Mouse (Mus musculus) c-Kit-positive CD71-positive TER-119-negative erythroid progenitor cells, embryonic 14.5 days (primary cell): Measurements from ENCODE around the gene Hist1h4h.

ENCODE experiments used
- DNase-seq: peaks from one replicate; pipeline ENCODE4 v3.0.0-alpha.2; 2013; ENCODE audit warnings: low read depth

Gene Hist1h4h

DNA sequence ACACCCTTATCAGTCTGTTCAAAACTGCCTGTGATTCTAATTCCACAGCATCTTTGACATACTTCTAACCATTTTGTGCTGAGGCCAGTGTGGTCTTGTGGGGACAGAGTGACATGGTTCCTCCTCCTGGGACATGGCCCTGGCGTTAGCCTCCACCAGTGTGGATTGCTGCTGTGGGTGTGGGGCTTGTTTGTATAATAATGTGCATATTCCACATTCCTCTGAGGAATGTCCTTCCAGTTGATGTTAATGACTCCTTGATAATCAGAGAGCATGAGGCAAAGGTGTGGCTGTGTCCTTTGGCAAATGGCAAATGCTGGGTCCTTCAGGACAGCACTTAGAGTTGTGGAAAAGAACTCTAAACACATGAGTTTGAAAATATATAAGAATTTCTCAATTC, 17.3 kb upstream of the Hist1h4h start:
- no peak for DNase-seq

DNA sequence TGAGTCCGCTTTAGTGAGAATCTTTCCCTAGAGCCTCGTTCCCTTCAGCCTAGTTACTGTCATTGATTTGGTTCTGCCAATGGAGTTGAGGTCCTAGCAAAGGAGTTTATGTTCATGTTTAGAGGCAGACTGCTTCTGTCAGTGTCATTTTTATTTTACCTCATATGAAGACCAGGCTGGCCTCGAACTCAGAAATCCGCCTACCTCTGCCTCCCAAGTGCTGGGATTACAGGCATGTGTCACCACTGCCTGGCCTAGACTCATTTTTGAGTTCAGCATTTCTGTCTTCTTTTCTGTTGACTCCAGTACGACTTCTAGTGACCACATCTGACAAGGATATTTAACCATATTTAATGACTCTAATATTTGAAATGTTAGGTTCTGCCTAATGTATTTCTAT, 15.6 kb upstream of the Hist1h4h start:
- DNase-seq = no peak

DNA sequence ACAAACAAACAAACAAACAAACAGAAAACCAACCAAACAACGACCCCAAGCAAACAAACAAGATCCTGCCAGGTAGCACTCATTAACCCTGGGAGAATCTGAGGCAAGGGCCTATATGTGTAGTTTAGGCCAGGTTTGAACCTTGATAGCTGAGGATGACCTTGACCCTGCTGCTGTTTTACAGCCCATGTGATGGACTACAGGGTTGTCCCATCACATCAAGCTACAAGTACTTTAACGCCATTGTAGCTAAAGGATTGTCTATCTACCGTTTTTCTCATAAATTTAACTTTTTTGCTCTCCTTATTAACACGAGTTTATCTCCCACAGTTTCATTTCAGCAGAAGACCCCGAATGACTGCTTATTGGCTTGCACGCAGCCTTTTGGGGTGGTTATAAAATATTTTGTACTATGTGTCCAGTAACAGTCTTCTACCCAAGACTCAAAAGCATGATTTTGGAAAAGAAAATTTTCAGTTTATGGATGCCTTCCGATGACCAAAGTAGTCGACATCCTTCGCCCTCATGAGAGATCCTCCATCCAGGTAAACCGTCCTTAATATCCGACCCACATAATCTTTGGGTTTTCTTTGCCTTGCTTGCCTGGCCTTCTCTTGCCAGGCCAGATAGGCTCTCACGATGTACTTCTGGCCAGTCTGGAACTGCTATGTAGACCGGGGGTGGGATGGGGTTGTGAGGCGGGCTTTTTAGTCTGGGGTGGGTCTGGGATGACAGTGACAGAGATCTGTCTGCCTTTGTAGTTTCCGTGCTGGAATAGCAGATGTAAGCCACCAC, 14.8 kb upstream of the Hist1h4h start:
- DNase-seq = no peak

DNA sequence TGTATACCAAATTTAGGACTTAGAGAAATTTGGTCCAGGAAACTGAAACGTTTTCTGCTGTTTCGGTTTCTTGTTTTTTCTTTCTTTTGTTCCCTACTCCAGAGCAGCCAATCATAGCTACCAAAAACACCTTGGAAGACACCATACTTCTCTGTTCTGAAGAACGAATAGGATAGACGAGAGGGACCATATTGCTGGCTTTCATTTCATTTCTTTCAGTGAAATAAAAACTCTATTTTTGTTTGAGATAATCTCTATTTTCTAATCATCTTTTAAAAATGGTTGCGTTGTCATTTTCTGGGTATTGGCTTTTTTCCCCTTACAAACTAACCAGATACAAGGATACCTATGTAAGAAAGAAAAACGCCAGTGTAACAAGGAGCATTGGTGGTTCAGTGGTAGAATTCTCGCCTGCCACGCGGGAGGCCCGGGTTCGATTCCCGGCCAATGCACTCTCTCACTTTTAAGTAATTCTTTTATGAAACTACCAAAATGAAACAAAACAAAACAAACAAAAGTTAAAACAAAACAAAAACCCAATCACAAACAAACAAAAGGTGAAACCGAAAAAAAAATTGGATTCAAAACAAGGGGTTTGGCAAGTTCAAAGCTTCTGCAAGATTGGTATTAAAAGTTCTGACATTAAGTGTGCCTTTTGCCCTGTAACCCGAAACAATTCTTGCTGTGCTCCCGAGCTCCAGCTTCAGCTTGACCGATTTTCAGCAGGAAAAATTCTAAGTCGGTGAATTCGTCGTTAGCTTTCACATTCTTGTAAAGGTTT, 13.8 kb upstream of the Hist1h4h start:
- DNase-seq = no peak

DNA sequence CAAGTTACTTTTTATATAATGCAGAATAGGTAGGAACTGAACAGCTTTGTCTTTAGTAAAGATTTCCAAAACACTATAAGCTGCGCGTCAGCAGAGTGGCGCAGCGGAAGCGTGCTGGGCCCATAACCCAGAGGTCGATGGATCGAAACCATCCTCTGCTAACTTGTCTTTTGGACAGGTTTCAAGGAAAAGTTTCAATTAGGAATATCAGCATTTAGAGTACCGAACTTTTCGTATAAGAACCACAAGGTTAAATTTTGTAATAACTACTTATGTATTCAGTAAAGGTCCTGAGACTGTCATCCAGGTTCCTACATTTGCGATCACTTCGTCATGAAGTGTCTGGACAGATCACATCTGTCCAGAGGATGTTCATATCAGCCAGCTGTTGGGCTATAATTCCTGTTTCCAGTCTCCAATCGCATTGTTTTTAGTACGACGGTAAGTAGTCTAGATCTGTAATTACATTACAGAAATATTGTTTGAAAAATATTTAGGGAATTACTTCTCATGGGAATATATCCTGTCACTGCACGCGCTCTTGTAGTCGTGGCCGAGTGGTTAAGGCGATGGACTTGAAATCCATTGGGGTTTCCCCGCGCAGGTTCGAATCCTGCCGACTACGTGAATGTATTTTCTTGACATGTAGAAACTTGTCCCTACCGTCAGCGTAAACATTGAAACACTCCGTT, 13.1 kb upstream of the Hist1h4h start:
- no peak for DNase-seq

DNA sequence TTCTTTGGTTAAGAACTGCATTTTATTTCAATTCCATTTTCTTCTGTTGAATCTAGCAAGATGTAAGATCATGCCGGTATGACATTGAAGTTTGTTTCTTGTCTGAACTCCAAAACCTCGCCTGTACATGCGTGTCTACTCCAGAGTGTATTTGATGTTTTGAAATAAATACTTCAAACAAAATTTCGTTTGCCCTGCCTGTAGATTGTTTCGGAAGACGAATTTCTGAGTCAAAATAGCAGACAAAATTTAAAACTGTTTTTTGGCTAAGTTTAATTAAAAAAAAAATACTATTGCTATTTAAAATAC, 12.6 kb upstream of the Hist1h4h start:
- DNase-seq = no peak

DNA sequence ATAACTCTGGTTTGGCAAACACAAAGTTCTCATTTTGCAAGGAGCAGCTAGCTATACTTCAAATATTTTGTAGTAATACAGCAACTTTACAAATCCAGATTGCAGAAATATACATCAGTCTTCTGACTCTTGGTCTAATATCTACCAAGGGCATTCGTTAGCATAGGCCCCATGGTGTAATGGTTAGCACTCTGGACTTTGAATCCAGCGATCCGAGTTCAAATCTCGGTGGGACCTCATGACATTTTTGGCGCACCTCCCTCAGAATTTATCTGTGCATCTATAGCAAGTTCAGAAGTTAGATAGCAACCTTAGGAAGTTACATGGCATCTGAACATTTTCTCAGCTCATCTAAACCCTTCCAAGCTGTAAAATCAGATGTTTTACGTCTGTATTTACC, 12.0 kb upstream of the Hist1h4h start:
- DNase-seq = no peak

DNA sequence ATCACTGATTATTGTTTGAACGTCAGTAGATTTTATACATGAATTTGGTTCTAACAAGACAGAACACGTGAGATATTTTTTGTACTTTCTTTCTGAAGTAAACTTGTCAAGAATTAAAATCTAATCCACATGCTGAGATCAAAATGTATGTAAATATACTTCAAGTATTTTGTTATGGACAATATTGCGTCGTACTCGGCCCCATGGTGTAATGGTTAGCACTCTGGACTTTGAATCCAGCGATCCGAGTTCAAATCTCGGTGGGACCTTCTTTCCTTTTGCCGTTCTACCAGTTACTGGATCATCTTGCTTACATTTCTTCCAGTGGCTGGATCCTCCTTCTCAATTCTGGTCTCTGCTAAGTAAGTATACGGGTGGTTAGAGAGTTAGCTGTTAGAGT, 11.4 kb upstream of the Hist1h4h start:
- no peak for DNase-seq

DNA sequence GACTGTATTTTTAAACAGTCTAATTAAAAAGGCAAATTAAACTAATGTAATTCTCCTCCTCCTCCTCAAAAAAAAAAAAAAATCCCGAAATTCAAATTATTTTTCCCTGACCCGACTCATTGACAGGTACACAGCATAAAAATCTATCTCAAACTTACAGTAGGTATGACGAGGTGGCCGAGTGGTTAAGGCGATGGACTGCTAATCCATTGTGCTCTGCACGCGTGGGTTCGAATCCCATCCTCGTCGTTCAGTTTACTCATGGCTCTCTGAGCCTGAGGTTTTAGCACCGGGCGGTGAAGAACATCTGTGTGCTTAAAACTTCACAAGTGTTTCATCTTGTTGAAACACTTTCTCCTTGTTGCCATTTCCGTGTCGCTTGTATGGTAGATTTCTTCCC, 9.1 kb upstream of the Hist1h4h start:
- DNase-seq = no peak

DNA sequence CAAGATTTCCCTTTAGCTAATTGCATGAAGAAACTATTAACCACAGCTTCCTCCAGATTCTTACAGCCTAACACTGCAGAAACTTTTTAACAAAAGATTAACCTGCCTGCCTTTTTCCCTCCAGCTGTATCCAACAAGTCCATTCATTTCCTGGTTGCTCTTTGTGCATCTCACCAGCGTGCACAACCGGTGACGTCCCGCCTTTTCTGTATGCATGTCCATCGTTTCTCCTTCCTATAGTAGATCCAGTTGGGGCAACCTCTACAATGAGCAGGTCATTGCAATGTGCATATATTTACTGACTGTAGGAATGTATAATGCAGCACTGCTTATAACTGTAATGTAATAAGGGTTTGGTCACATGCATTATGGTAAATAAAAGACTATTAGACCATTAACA, 6.9 kb upstream of the Hist1h4h start:
- no peak for DNase-seq

DNA sequence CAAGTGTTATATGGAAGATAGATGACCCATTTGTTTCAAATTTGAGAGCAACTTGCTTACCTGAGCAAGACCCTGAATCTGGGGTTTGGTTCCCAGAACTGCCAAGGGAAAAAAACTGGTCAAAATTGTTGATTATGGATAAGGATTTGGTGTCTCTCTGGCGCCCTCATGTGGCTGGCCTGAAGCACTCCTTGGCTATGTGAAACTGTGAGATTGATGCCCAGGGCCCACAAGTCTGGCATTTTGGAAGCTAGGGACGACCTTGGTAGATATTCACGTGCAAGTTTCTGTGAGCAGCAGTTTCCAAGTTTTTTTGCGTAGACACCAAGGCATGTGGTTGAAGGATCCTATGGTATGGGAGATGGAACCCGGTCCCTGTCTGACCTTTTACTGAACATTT, 6.2 kb upstream of the Hist1h4h start:
- no peak for DNase-seq

DNA sequence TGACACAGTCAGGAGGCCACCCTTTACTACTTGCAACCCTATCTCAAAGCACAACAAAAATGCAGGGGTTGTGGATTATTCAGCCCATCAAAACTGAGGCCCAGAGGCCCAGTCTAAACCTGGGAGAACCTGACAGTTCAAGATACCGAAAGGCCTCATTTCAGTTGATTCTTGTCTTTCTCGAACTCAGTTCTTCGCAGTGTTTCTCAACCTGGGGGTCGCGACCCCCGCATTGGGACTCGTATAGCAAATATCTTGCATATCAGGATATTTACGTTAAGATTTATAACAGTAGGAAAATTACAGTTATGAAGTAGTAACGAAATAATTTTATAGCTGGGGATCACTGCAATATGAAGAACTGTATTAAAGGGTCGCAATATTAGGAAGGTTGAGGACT, 4.9 kb upstream of the Hist1h4h start:
- DNase-seq = no peak

DNA sequence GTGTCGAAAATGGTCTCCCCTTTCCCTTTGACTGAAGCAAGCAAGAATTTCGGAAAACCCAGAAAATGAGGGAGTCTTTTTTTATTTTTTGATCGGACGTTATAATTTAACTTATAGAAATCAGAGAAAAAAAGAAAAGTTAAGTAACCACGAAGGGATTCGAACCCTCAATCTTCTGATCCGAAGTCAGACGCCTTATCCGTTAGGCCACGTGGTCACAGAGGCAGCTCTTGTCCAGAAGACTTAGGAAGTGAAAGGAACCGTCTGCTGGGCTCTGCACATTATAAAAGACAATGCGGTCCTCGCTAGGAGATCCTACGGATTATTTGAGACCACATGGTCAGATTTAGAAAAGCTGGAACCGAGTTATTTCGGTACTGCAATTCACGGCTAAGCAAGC, 4.5 kb upstream of the Hist1h4h start:
- no peak for DNase-seq

DNA sequence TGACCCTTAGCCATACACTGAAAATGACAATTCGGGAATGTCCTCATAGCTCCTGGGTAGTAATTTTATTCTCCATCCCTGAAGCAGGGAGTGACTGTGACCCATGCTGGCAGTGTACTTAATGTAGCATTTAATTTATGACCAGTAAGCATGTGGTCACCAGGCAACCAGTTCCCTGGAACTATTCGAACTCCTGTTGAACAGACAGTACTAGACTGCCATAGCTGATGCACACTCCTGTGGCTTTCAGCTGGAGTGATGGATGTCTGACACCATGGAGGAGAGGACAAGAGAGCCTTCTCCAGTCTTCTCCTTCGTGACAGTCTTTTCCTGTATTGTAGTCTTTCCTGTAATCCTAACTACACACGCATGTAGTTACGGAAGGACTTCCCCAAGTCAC, 1.8 kb upstream of the Hist1h4h start:
- no peak for DNase-seq

DNA sequence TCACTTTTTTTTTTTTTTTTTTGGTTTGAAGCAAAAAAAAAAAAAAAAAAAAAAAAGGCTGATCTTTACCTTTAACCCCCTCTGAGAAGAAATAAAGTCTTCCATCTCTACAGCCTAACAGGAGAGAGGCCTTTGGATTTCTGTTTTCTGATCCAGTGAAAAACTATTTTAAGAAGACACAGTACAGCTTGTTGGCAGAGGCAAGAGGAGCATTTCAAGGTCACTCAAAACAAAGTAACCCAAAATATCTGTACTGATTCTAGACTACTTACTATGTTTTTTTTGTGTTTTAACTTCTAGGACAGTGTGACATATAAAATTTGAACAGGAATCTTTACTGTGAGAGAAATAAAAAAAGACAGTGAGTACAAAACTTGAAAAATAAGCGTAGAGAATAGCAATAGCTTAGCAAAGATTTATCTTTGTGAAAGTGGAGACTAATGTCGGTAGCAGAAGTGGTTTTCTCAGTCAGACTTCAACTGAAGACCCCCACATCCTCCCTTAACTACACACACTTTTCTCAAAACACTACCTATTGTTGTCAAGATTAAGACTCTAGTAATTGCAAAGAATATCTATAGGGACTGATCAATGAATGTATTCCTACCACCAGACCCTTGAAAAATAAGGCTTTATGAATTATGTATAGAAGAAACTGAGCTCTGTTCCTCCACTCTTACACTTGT, 1.2 kb upstream of the Hist1h4h start:
- no peak for DNase-seq

DNA sequence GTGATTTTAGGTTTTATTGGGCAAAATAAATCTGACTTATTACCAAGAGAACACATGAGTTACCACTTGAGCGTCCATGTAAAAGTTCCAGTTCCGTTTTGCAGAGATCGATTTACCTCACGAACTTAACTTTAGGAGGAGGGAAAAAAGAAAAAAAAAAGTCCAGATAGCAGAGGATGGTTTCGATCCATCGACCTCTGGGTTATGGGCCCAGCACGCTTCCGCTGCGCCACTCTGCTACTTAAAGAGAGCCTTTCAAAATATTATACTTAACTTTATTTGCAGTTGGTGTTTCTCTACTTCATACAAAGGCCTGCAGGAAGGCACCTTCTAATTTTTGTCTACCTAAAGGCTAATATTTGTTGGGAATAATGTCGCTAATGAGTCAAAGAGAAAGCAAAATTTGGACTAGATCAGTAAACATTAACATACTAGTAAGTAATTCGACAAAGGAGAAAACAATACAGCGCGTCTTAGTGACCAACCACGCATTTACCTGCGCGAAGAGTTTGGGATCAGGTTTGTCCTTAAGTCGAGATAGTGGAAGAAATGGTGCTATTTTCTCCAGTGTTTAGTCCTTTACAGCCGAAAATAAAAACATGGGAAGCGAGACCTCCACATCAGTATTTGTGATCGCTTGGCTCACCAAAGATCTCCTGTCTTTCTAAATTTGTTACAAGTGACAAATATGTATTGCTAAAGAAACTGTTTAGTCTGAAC, 509 bp upstream of the Hist1h4h start:
- DNase-seq = no peak

DNA sequence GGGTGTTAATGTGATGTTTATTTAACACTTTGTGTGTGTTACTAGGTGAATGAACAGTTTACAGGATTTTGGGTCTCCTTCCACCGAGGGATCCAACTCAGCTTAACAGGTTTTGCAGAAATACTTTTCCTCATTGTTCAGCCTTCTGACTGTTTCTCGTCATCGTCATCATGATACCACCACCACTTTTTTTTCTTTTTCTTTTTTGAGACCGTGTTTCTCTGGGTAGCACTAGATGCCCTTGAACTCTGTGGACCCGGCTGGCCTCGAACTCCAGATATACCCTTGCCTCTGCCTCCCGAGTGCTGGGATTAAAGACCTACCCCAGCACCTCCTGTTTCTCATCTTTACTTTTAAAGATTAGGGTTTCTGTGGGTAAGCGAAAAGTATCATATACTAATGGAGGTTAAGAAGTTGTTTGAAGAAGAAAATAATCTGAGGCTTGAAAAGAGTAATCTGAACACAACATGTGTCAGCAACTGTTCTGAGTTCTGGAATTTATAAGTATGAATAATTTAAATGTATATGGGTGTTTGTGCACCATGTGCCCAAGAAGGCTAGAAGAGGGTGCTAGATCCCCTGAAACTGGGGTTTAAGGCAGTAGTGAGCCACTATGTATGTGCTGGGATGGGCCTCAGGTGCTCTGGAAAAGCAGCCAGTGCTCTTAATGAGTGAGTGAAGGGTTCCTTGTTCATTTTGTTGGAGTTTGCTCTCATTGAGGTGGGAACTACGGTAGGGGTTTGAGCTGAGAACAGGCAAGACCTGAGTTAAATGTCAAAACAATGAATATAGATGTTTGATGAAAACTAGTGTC, 1.6 kb downstream of the Hist1h4h start:
- no peak for DNase-seq

DNA sequence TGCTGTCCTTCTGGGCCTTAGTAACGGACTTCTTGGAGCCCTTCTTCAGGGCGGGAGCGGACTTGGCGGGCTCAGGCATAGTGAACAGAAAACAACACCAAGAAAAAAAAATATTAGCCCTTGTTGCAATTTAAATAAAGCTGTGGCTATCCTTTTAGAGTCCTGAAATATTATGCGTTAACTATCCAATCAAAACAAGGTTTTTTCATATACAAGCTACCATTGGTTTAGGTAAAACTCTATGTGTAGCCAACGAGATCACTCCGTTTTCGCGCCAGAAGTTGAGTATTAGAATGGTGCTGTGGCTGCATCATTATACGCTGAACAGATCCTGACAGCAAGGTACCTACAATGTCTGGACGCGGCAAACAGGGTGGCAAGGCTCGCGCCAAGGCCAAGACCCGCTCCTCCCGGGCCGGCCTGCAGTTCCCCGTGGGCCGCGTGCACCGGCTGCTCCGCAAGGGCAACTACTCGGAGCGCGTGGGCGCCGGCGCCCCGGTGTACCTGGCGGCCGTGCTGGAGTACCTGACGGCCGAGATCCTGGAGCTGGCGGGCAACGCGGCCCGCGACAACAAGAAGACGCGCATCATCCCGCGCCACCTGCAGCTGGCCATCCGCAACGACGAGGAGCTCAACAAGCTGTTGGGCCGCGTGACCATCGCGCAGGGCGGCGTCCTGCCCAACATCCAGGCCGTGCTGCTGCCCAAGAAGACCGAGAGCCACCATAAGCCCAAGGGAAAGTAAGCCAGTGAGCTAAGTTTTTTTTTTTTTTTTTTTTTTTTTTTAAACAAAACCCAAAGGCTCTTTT, 2.9 kb downstream of the Hist1h4h start, which contains the start of gene Hist1h2af:
Gene Hist1h2af, plus strand, starts transcription at position 347 of the 808 bp plus-strand sequence.
- DNase-seq = peak; percentile 89

DNA sequence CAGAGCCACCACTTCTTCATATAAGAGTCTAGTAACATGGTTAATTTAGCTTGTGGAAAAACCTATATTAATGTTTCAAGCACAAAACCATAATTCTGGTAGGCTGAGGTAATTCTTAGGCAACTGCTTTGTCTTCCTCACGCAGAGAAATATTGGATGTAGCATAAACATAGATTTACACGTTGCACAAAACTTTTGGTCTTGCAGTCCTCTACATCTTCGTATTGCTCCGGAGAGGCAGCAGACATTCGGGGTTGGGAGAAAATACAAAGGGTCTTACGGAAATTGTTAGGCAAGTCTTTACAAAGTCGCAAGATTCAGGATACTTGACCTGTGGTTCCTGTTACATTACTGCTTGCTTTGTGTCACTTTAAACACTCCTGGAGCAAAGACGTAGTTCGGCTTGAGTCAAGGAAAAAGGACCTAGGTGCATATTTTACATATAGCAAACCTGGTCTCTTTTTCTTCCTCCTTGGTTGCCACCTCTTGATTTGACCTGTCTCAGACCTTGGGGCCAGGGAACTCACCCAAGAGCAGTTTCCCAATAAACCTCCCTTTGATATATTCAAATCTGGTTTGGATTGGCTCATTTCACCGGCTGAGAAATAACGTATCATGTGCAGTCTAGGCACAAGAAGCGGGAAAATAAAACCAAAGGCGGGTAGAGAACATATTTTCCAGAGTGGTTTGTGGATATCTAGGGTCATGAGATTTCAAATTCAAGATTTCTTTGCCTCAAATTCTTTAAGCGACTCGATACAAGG, 3.7 kb downstream of the Hist1h4h start:
- DNase-seq = no peak
